Mouse (Mus musculus) forebrain, embryonic 14.5 days (tissue): Measurements from ENCODE around the gene Gm4779. TPM values are rescaled to one million over a fixed set of nuclear protein-coding genes. Genes with fewer than 3 reads are reported as not detected.
A peak's percentile ranks its signal among the peaks of the same experiment; 100 is the strongest.

Source experiments
- ATAC-seq: fragments of 200-750 bp; cut with Nextera tagmentation; 2 replicates; pipeline ENCODE4 v1.8.0; 2017; ENCODE audit warnings: mild to moderate bottlenecking, moderate library complexity
- DNase-seq: peaks from one replicate; pipeline ENCODE4 v3.0.0-alpha.2; 2015; ENCODE audit warnings: low spot score
- H3K27ac ChIP-seq: fragments of 300-500 bp; sonication (generic); 2 replicates; pipeline ENCODE4 v1.5.1; 2014; ENCODE audit warnings: low read depth, mild to moderate bottlenecking, control low read depth, low read length, moderate library complexity
- H3K27me3 ChIP-seq: fragments of 300-500 bp; sonication (generic); replicated peaks from 2 replicates; pipeline ENCODE4 v1.6.1; 2014; ENCODE audit warnings: low read length, control low read depth, mixed read lengths; ENCODE audit not compliant: control insufficient read depth, insufficient read depth
- H3K36me3 ChIP-seq: fragments of 300-500 bp; sonication (generic); 2 replicates; pipeline ENCODE4 v1.6.1; 2014; ENCODE audit warnings: low read length, control low read depth; ENCODE audit not compliant: control insufficient read depth, insufficient read depth
- H3K4me1 ChIP-seq: fragments of 300-500 bp; sonication (generic); 2 replicates; pipeline ENCODE4 v1.6.1; 2014; ENCODE audit warnings: antibody characterized with exemption, low read length, control low read depth; ENCODE audit not compliant: control insufficient read depth, insufficient read depth
- H3K4me2 ChIP-seq: fragments of 300-500 bp; sonication (generic); 2 replicates; pipeline ENCODE4 v1.6.1; 2014; ENCODE audit warnings: mild to moderate bottlenecking, control low read depth, low read length
- H3K4me3 ChIP-seq: fragments of 300-500 bp; sonication (generic); 2 replicates; pipeline ENCODE4 v1.5.1; 2014; ENCODE audit warnings: low read depth, low read length, control low read depth
- H3K9ac ChIP-seq: fragments of 300-500 bp; sonication (generic); 2 replicates; pipeline ENCODE4 v1.6.1; 2014; ENCODE audit warnings: mild to moderate bottlenecking, low read length, control low read depth, moderate library complexity
- H3K9me3 ChIP-seq: fragments of 300-500 bp; sonication (generic); replicated peaks from 2 replicates; pipeline ENCODE4 v1.6.1; 2016; ENCODE audit warnings: low read length, control low read depth, mixed read lengths; ENCODE audit not compliant: control insufficient read depth
- WGBS: fragments of 180-500 bp; shearing (Covaris S2); extraction: QIAGEN DNeasy Blood & Tissue Kit; methylation state at CpG from one replicate; pipeline ENCODE4 v1.1.7; 2014; 5-methylcytosine and 5-hydroxymethylcytosine counted together
- polyA plus RNA-seq: library from polyadenylated mRNA; unstranded; fragments of >200 nt; fragmentation: Nextera tagmentation; extraction: Ambion mirVana; gene quantifications from 2 replicates; pipeline ENCODE4 v1.2.1, GENCODE M21; 2014

The Gm4779 gene
- polyA plus RNA-seq, 1 experiment from 2014 or later: not detected

DNA sequence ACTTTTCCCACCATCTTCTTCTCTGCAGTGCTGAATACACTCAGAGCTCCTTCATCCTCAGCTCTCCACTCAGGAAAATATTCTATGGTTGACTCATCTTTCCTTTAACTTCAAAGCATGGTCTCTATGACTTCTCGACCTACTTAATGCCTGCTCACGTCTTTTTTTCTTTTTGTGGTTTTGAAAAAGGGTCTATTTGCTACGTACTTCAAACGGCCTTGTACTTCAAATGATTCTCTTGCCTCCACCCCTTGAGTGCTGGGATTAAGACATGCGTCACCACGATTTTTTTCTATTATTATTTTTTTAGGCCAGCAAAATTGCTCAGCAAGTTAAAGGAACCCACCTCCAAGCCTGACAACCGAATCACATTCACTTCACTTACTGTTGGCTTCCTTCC, 26.9 kb downstream of the Gm4779 start:
- H3K36me3 ChIP-seq: no peaks in the 10 kb centered on the region
- DNase-seq: no peak
- H3K4me1 ChIP-seq: no peaks in the 10 kb centered on the region
- H3K9ac ChIP-seq: no peak overlapping the region
- no peak overlapping the region for H3K4me3 ChIP-seq
- ATAC-seq: no peak
- 76% methylated on average over 7 of the region's 7 CpGs for WGBS
- H3K27ac ChIP-seq: no peak overlapping the region
- no peaks in the 10 kb centered on the region for H3K27me3 ChIP-seq
- no peaks in the 10 kb centered on the region for H3K9me3 ChIP-seq
- no peak overlapping the region for H3K4me2 ChIP-seq

DNA sequence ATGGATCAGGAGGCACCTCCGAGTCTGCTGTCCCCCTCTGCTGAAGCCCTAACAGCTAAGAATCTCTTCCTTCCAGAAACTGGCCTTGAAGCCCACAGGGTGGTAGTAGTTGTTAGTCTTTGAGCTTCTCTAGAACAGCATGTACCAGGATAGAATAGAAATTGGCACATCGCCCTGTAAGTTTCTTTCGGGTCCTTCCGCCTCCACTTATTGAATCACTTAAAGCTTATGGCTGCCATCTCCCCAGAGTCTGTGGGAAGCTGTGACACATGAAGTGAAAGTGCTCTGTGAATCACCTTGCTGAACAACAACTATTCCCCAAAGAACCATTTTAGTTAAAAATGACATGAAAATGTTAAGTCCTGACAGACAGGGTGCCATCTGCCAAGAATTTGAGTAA, 29.1 kb downstream of the Gm4779 start:
- Histone ChIP-seq H3K27me3 (no peaks in the 10 kb centered on the region), H3K4me3 (no peak overlapping the region), H3K4me1 (no peaks in the 10 kb centered on the region), H3K36me3 (no peaks in the 10 kb centered on the region), H3K9me3 (no peaks in the 10 kb centered on the region), H3K9ac (no peak overlapping the region), H3K4me2 (no peak overlapping the region), H3K27ac (no peak overlapping the region)
- WGBS: 89% methylated on average over 4 of the region's 4 CpGs
- DNase-seq (no peak), ATAC-seq (no peak)

DNA sequence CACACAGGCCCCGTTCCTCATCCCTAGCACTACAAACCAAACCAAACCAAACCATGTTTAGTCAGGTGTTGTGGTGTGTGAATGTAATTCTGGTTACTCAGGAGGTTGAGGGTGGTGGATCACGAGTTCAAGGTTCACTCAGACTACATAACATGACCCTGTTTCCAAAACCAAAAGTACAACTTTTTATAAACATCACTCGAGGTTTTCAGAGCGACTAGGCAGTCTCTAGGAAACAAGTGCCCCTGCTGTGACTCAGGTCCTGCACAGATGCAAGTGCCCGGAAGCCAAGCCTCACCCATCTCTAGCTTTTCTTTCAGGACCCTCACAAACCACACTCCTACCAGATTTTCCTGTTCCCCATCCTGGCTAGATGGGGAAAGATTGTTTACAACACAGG, 29.6 kb downstream of the Gm4779 start:
- ATAC-seq: no peak
- no peak for DNase-seq
- H3K27me3 ChIP-seq: no peaks in the 10 kb centered on the region
- H3K4me2 ChIP-seq: no peak overlapping the region
- H3K9ac ChIP-seq: no peak overlapping the region
- no peaks in the 10 kb centered on the region for H3K4me1 ChIP-seq
- no peaks in the 10 kb centered on the region for H3K9me3 ChIP-seq
- H3K4me3 ChIP-seq: no peak overlapping the region
- 74% methylated on average over 5 of the region's 5 CpGs for WGBS
- no peak overlapping the region for H3K27ac ChIP-seq
- no peaks in the 10 kb centered on the region for H3K36me3 ChIP-seq

DNA sequence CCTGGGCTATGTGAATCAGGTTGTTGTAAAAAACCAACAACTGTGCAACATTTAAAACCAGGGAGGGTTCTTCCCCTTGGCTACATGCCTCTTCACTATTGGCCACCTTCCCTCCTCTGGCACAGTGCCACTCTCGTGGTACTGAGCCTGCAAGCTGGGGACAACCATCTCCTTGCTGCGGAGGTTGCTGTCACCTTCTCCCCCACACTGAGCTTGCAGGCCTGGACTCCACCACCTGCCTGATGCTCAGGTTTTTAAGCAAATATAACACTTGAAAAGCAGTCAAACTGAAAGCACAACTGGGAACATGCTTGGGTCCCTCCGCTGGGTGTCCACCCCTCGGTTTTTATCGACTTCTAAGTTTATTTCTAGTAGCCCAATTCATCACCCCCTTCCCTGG, 39.7 kb downstream of the Gm4779 start:
- H3K27ac ChIP-seq: no peak overlapping the region
- 70% methylated on average over 5 of the region's 5 CpGs for WGBS
- DNase-seq: peak; percentile 42

DNA sequence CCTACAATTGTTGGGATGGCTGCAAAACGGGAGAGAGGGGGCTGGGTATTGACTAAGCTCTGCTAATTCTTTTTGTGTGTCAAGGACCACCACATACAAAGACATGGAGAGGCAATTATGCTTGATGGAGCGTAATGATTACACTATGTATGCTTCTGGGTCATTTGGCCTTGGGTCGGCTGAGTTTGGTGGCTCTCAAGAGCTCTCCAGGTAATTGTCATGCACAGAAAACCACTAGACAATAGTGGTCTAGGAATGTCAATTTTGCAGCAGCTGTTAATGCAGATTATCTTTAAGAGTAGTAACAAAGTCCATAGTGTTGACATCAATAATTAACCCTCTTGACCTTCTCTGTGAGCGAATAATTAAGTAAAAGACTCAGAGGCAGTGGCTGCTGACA, 44.1 kb downstream of the Gm4779 start:
- Histone ChIP-seq H3K4me1 (no peaks in the 10 kb centered on the region), H3K4me2 (no peak overlapping the region), H3K27me3 (0 out of 2 replicates have a peak, but pooled peaks cover 3% of the 10 kb centered on the region), H3K27ac (no peak overlapping the region), H3K4me3 (no peak overlapping the region), H3K9ac (no peak overlapping the region), H3K9me3 (no peaks in the 10 kb centered on the region), H3K36me3 (no peaks in the 10 kb centered on the region)
- ATAC-seq: peak; percentile 29; the same call in 1 of the 2 replicates
- peak; percentile 14 for DNase-seq
- 41% methylated on average over 4 of the region's 4 CpGs for WGBS

More for the DNA sequence above, 39.7 kb downstream of the Gm4779 start:
- ATAC-seq: no peak
- Histone ChIP-seq H3K4me3 (no peak overlapping the region), H3K9ac (no peak overlapping the region), H3K4me1 (no peaks in the 10 kb centered on the region), H3K36me3 (no peaks in the 10 kb centered on the region), H3K4me2 (no peak overlapping the region), H3K9me3 (no peaks in the 10 kb centered on the region), H3K27me3 (0 out of 2 replicates have a peak, but pooled peaks cover 3% of the 10 kb centered on the region)

DNA sequence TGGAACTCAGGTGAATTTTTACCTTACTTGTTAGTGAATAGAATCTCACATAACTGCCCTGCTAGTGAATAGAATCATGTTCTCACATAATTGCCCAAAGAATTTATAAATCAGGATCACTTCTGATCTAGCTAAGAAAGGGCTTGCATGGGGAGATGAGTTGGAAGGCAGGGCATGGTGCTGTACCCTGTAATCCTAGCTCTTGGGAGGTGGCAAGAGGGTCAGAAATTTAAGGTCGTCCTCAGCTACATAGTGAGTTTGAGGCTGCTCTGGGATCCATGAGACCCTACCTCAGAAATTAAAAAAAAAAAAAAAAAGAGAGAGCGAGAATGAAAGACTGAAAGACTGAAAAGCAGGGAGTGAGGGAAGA, 53.2 kb downstream of the Gm4779 start:
- Histone ChIP-seq H3K27me3 (no peaks in the 10 kb centered on the region), H3K36me3 (no peaks in the 10 kb centered on the region), H3K9ac (no peak overlapping the region), H3K4me1 (no peaks in the 10 kb centered on the region), H3K27ac (peak overlapping the region; percentile 50; the same call in 1 of the 2 replicates), H3K9me3 (no peaks in the 10 kb centered on the region), H3K4me2 (no peak overlapping the region), H3K4me3 (no peak overlapping the region)
- WGBS: 81% methylated on average over 2 of the region's 2 CpGs
- DNase-seq: no peak
- peak; percentile 20; the same call in 1 of the 2 replicates for ATAC-seq

DNA sequence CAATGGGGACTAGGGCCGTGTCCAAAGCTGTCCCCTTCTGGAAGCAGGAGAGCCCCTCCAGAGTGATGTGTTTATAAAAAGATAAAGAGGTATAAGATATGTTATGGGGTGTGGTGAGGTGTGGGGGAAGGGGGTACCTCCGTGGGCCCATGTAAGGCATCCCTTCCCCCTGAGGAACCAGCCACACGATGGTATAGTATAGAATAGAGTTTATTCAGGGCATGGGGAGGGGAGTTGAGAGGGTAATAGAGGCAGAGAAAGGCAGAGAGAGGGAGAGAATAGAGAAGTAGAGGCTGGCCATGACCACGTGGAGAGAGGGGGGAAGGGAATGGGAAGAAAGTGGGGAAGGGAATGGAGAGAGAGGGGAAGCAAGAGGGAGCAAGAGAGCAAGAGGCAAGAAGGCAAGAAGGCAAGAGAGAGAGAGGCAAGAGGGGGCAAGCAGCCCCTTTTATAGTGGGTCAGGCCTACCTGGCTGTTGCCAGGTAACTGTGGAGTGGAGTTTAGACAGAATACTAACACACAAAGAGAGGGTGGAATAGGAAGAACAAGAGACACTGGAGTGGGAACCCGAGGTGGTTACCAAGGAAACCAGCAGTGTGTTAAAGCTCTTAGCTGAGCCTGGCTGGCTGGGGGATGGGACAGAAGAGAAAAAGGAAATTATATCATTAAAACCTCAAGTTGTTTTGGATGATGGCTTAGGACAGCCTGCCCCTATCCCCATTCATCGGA, 53.7 kb downstream of the Gm4779 start:
- DNase-seq (peak; percentile 76), ATAC-seq (peak; percentile 90)
- H3K4me2 ChIP-seq: no peak overlapping the region
- no peaks in the 10 kb centered on the region for H3K27me3 ChIP-seq
- H3K9ac ChIP-seq: no peak overlapping the region
- H3K27ac ChIP-seq: peak overlapping the region; percentile 50
- WGBS: 48% methylated on average over 6 of the region's 6 CpGs
- H3K36me3 ChIP-seq: no peaks in the 10 kb centered on the region
- H3K4me1 ChIP-seq: no peaks in the 10 kb centered on the region
- no peak overlapping the region for H3K4me3 ChIP-seq
- H3K9me3 ChIP-seq: no peaks in the 10 kb centered on the region

Other genes with a start within 250 kb of the Gm4779 start
- gene Ogt, start 154.4 kb downstream of the Gm4779 start, polyA plus RNA-seq: 204 and 254 TPM in 2 replicates
- 0.17 TPM in 1 of 2 replicates, not detected in the other for gene Cxcr3, start 60.2 kb downstream of the Gm4779 start, polyA plus RNA-seq
- not detected in 2 replicates for gene 8030474K03Rik, start 233 bp upstream of the Gm4779 start, polyA plus RNA-seq
- 3.5 and 4.2 TPM in 2 replicates for gene Nhsl2, start 55.0 kb upstream of the Gm4779 start, polyA plus RNA-seq